Mouse (Mus musculus) stomach, postnatal 0 days (tissue): ENCODE measurements around the gene Pltp.
A peak's percentile ranks its signal among the peaks of the same experiment; 100 is the strongest.

ENCODE experiments used
- CTCF ChIP-seq: IDR thresholded peaks from 2 replicates; pipeline ENCODE4 v1.5.1; 2016; ENCODE audit warnings: antibody characterized with exemption, low read depth, mild to moderate bottlenecking, moderate library complexity
- EP300 ChIP-seq: optimal IDR thresholded peaks from 2 replicates; pipeline ENCODE3; 2016; ENCODE audit warnings: antibody characterized with exemption

GRCm38 (mm10) chr2:164817703-164818102 is 39.8 kb downstream of the Pltp start:
- TF ChIP-seq CTCF (peak; percentile 31), EP300 (peak; percentile 71)
